Mouse (Mus musculus) embryonic facial prominence, embryonic 11.5 days (tissue): ENCODE measurements around the gene Gm13290. TPM values are rescaled to one million over a fixed set of nuclear protein-coding genes. Genes with fewer than 3 reads are reported as not detected.
"Not testable (repeated sequence)": the region's sequence is repeated elsewhere in the genome, so short reads cannot be mapped to it uniquely, and the experiment has no call there.

ENCODE experiments used
- ATAC-seq: fragments of 200-750 bp; cut with Nextera tagmentation; replicated peaks from 2 replicates; pipeline ENCODE4 v1.8.0; 2017; ENCODE audit warnings: low read depth; ENCODE audit not compliant: insufficient number of reproducible peaks, low FRiP score, low TSS enrichment
- DNase-seq: peaks from one replicate; pipeline ENCODE4 v3.0.0-alpha.2; 2015; ENCODE audit warnings: low spot score
- H3K27ac ChIP-seq: fragments of 300-500 bp; sonication (generic); replicated peaks from 2 replicates; pipeline ENCODE4 v1.5.1; 2014; ENCODE audit warnings: mild to moderate bottlenecking, low read depth, low read length, control low read depth
- H3K27me3 ChIP-seq: fragments of 300-500 bp; sonication (generic); 2 replicates; pipeline ENCODE4 v1.6.1; 2014; ENCODE audit warnings: mild to moderate bottlenecking, low read length, moderate library complexity, mixed read lengths; ENCODE audit not compliant: control insufficient read depth, insufficient read depth
- H3K36me3 ChIP-seq: fragments of 300-500 bp; sonication (generic); replicated peaks from 2 replicates; pipeline ENCODE4 v1.6.1; 2014; ENCODE audit warnings: low read depth, mild to moderate bottlenecking, low read length, moderate library complexity, mixed read lengths; ENCODE audit not compliant: control insufficient read depth, insufficient read depth
- H3K4me1 ChIP-seq: fragments of 300-500 bp; sonication (generic); 2 replicates; pipeline ENCODE4 v1.6.1; 2014; ENCODE audit warnings: low read length, mixed read lengths; ENCODE audit not compliant: control insufficient read depth, insufficient read depth
- H3K4me2 ChIP-seq: fragments of 300-500 bp; sonication (generic); 2 replicates; pipeline ENCODE4 v1.6.1; 2014; ENCODE audit warnings: low read depth, mild to moderate bottlenecking, control low read depth, low read length, moderate library complexity
- H3K4me3 ChIP-seq: fragments of 300-500 bp; sonication (generic); 2 replicates; pipeline ENCODE4 v1.5.1; 2014; ENCODE audit warnings: low read depth, low read length, control low read depth
- H3K9ac ChIP-seq: fragments of 300-500 bp; sonication (generic); replicated peaks from 2 replicates; pipeline ENCODE4 v1.6.1; 2014; ENCODE audit warnings: mild to moderate bottlenecking, control low read depth, low read length
- H3K9me3 ChIP-seq: fragments of 300-500 bp; sonication (generic); replicated peaks from 2 replicates; pipeline ENCODE4 v1.6.1; 2016; ENCODE audit warnings: mild to moderate bottlenecking, low read length, inconsistent platforms, mixed read lengths; ENCODE audit not compliant: control insufficient read depth
- WGBS: fragments of 180-500 bp; shearing (Covaris S2); extraction: QIAGEN DNeasy Blood & Tissue Kit; methylation state at CpG from one replicate; pipeline ENCODE4 v1.1.7; 2014; 5-methylcytosine and 5-hydroxymethylcytosine counted together
- polyA plus RNA-seq: library from polyadenylated mRNA; unstranded; fragments of >200 nt; fragmentation: Nextera tagmentation; extraction: Ambion mirVana; gene quantifications from 2 replicates; pipeline ENCODE4 v1.2.1, GENCODE M21; 2014

Gm13290 gene
- polyA plus RNA-seq, 1 experiment from 2014 or later = 0.22 TPM

DNA sequence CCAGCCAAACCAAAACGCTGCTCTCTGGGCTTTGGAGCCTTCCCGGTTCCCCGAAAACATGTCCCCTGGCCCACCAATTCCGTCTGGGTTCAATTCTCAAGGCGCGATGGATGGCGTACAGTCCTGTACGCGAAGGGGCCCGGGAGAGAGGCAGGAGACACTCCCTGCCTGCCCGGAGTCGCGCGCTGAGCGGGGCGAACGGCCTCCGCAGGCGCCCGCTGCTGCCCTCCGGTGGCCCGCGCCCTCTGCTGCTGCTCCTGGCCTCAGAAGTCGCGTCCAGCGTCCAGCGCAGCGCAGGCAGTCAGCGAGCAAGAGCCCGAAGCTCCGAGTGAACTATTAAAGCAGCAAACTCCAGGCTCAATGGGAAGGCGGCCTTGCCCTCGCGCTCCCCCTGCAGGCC, 32.1 kb downstream of the Gm13290 start:
- H3K9me3 ChIP-seq, H3K27me3 ChIP-seq, H3K4me1 ChIP-seq, H3K9ac ChIP-seq, H3K4me2 ChIP-seq, H3K27ac ChIP-seq, ATAC-seq, H3K4me3 ChIP-seq, DNase-seq, H3K36me3 ChIP-seq: not testable (repeated sequence)
- no CpG with 5 or more reads among the region's 34 CpGs for WGBS

DNA sequence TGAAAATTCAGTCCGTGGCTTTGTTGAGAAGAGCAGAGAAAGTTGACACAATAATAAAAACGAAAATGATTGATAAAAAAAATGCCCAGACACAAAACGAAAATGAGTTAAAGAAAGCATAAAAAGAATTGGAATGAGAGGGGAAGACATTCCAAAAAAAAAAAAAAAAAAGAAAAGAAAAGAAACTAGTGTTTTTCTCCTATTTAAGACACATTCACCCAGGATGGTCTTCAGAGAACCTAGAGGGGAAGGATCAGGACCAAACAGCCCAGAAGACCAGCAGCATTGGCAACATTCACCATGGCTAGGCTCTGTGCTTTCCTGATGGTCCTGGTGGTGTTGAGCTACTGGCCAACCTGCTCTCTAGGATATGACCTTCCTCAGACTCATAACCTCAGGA, 42.3 kb downstream of the Gm13290 start, which contains the start of gene Ifna7:
TSS of gene Ifna7 (plus strand) at position 301 of the 400 bp plus-strand sequence.
- Histone ChIP-seq H3K4me1 (no peaks in the 10 kb centered on the region), H3K4me3 (no peak within 1 kb of the TSS), H3K36me3 (no peaks in the 10 kb centered on the region), H3K9me3 (no peaks in the 10 kb centered on the region), H3K27me3 (no peaks in the 10 kb centered on the region), H3K9ac (no peak within 1 kb of the TSS), H3K27ac (no peak within 1 kb of the TSS), H3K4me2 (no peak within 1 kb of the TSS)
- no peak for DNase-seq
- WGBS = 68% methylated on average over 3 of the region's 3 CpGs
- no peak for ATAC-seq

DNA sequence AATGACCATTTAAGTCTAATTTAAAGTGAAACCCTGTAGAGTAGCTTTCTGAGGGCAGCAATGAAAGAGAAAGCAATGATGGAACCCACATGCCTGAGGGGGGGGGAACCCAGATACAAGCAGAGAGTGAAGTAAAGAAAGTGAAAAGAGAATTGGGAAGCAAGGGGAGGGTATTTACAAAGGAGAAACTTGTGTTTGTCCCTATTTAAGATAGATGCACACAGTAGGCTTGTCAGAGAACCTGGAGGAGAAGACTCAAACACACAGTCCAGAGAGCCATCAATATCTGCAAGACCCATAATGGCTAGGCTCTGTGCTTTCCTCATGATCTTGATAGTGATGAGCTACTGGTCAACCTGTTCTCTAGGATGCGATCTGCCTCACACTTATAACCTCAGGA, 46.0 kb downstream of the Gm13290 start, which contains the start of gene Ifna11:
TSS of gene Ifna11 (plus strand) at position 301 of the 400 bp plus-strand sequence.
- no peak for ATAC-seq
- no peaks in the 10 kb centered on the region for H3K27me3 ChIP-seq
- H3K36me3 ChIP-seq = no peaks in the 10 kb centered on the region
- no peak within 1 kb of the TSS for H3K4me3 ChIP-seq
- H3K27ac ChIP-seq = no peak within 1 kb of the TSS
- no peak within 1 kb of the TSS for H3K9ac ChIP-seq
- no peak for DNase-seq
- no peaks in the 10 kb centered on the region for H3K4me1 ChIP-seq
- no peaks in the 10 kb centered on the region for H3K9me3 ChIP-seq
- no peak within 1 kb of the TSS for H3K4me2 ChIP-seq
- 87% methylated on average over 1 of the region's 1 CpGs for WGBS

DNA sequence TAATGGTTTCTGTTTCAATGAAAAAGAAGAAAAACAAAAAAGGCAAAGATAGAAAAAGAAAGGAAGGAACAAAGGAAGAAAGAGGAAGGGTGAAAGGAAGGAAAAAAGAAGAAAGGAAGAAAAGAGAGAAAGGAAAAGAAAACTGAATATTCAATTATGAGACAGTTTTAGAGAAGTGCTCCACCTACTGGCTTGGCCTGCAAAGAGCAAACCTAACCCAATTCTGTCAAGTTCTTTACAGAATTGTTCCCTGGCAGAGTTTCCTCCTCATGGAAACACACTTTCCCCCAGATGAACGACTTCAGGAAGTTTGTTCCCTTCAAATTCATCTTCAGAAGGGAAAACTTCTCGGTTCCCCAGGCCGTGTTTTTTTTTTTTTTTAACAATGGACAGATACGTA, 49.4 kb downstream of the Gm13290 start:
- Histone ChIP-seq H3K4me3 (no peak overlapping the region), H3K27me3 (no peaks in the 10 kb centered on the region)
- ATAC-seq = no peak

More for the DNA sequence above, 49.4 kb downstream of the Gm13290 start:
- 24% methylated on average over 4 of the region's 4 CpGs for WGBS
- Histone ChIP-seq H3K27ac (no peak overlapping the region), H3K9ac (no peak overlapping the region), H3K4me2 (no peak overlapping the region), H3K36me3 (no peaks in the 10 kb centered on the region), H3K4me1 (no peaks in the 10 kb centered on the region), H3K9me3 (no peaks in the 10 kb centered on the region)
- peak; percentile 39 for DNase-seq

Other genes starting within 250 kb of the Gm13290 start
- gene Ifna15, start 215.6 kb upstream of the Gm13290 start, polyA plus RNA-seq = not detected in 2 replicates
- not detected in 2 replicates for gene Ifna14, start 202.0 kb upstream of the Gm13290 start, polyA plus RNA-seq
- gene Ifna9, start 181.4 kb upstream of the Gm13290 start, polyA plus RNA-seq = not detected in 2 replicates
- gene Ifna12, start 170.5 kb upstream of the Gm13290 start, polyA plus RNA-seq = not detected in 2 replicates
- gene C87499, start 139.4 kb upstream of the Gm13290 start, polyA plus RNA-seq = not detected in 2 replicates
- gene Ifna13, start 129.4 kb upstream of the Gm13290 start, polyA plus RNA-seq = 0.26 TPM in 1 of 2 replicates, not detected in the other
- gene Ifna16, start 96.9 kb upstream of the Gm13290 start, polyA plus RNA-seq = not detected in 2 replicates
- gene Ifna2, start 89.9 kb upstream of the Gm13290 start, polyA plus RNA-seq = not detected in 2 replicates
- gene Ifnab, start 82.5 kb upstream of the Gm13290 start, polyA plus RNA-seq = not detected in 2 replicates
- gene Gm26566, start 52.0 kb upstream of the Gm13290 start, polyA plus RNA-seq = 1.6 and 1.7 TPM in 2 replicates
- 162 and 180 TPM in 2 replicates for gene Klhl9, start 51.4 kb upstream of the Gm13290 start, polyA plus RNA-seq
- not detected in 2 replicates for gene Gm13271, start 19.0 kb upstream of the Gm13290 start, polyA plus RNA-seq
- 0.20 and 0.28 TPM in 2 replicates for gene Gm13283, start 13.7 kb upstream of the Gm13290 start, polyA plus RNA-seq
- gene Gm13289, start 3.1 kb downstream of the Gm13290 start, polyA plus RNA-seq = not detected in 2 replicates
- gene Gm13272, start 6.0 kb downstream of the Gm13290 start, polyA plus RNA-seq = not detected in 2 replicates
- gene Ifnz, start 8.3 kb downstream of the Gm13290 start, polyA plus RNA-seq = 0.28 TPM in 1 of 2 replicates, not detected in the other
- gene Gm13276, start 11.9 kb downstream of the Gm13290 start, polyA plus RNA-seq = not detected in 2 replicates
- gene Gm13277, start 14.8 kb downstream of the Gm13290 start, polyA plus RNA-seq = not detected in 2 replicates
- not detected in 2 replicates for gene Gm13278, start 17.7 kb downstream of the Gm13290 start, polyA plus RNA-seq
- not detected in 2 replicates for gene Gm13275, start 20.7 kb downstream of the Gm13290 start, polyA plus RNA-seq
- not detected in 2 replicates for gene Gm13279, start 23.6 kb downstream of the Gm13290 start, polyA plus RNA-seq
- gene Gm13285, start 25.8 kb downstream of the Gm13290 start, polyA plus RNA-seq = 0.86 and 1.2 TPM in 2 replicates
- gene Gm13287, start 29.4 kb downstream of the Gm13290 start, polyA plus RNA-seq = not detected in 2 replicates
- gene Gm13288, start 31.7 kb downstream of the Gm13290 start, polyA plus RNA-seq = not detected in 2 replicates
- not detected in 2 replicates for gene Ifna7, start 42.4 kb downstream of the Gm13290 start, polyA plus RNA-seq
- not detected in 2 replicates for gene Ifna11, start 46.1 kb downstream of the Gm13290 start, polyA plus RNA-seq
- not detected in 2 replicates for gene Ifna6, start 53.6 kb downstream of the Gm13290 start, polyA plus RNA-seq
- gene Ifna5, start 61.7 kb downstream of the Gm13290 start, polyA plus RNA-seq = not detected in 2 replicates
- not detected in 2 replicates for gene Ifna4, start 68.0 kb downstream of the Gm13290 start, polyA plus RNA-seq
- not detected in 2 replicates for gene Ifna1, start 76.3 kb downstream of the Gm13290 start, polyA plus RNA-seq
- not detected in 2 replicates for gene Ifne, start 106.4 kb downstream of the Gm13290 start, polyA plus RNA-seq